Mouse (Mus musculus) liver, embryonic 15.5 days (tissue): Measurements from ENCODE around the gene Sgk2. TPM values are rescaled to one million over a fixed set of nuclear protein-coding genes. Genes with fewer than 3 reads are reported as not detected.

Experiments used
- ATAC-seq: fragments of 200-750 bp; cut with Nextera tagmentation; 2 replicates; pipeline ENCODE4 v1.8.0; 2017; ENCODE audit warnings: moderate number of reproducible peaks, mild to moderate bottlenecking, moderate library complexity; ENCODE audit not compliant: insufficient read depth
- H3K27ac ChIP-seq: fragments of 300-500 bp; sonication (generic); replicated peaks from 2 replicates; pipeline ENCODE4 v1.5.1; 2015; ENCODE audit warnings: mild to moderate bottlenecking, inconsistent platforms
- H3K27me3 ChIP-seq: fragments of 300-500 bp; sonication (generic); 2 replicates; pipeline ENCODE4 v1.6.1; 2015; ENCODE audit warnings: mild to moderate bottlenecking, inconsistent platforms
- H3K36me3 ChIP-seq: fragments of 300-500 bp; sonication (generic); replicated peaks from 2 replicates; pipeline ENCODE4 v1.6.1; 2015; ENCODE audit warnings: moderate library complexity, mild to moderate bottlenecking, inconsistent platforms
- H3K4me1 ChIP-seq: fragments of 300-500 bp; sonication (generic); replicated peaks from 2 replicates; pipeline ENCODE4 v1.6.1; 2015; ENCODE audit warnings: inconsistent platforms
- H3K4me2 ChIP-seq: fragments of 300-500 bp; sonication (generic); 2 replicates; pipeline ENCODE4 v1.6.1; 2015; ENCODE audit warnings: moderate library complexity, mild to moderate bottlenecking, inconsistent platforms
- H3K4me3 ChIP-seq: fragments of 300-500 bp; sonication (generic); replicated peaks from 2 replicates; pipeline ENCODE4 v1.5.1; 2015; ENCODE audit warnings: mild to moderate bottlenecking, inconsistent platforms
- H3K9ac ChIP-seq: fragments of 300-500 bp; sonication (generic); 2 replicates; pipeline ENCODE4 v1.6.1; 2015; ENCODE audit warnings: moderate library complexity, mild to moderate bottlenecking, inconsistent platforms
- H3K9me3 ChIP-seq: fragments of 300-500 bp; sonication (generic); replicated peaks from 2 replicates; pipeline ENCODE4 v1.6.1; 2016; ENCODE audit warnings: inconsistent platforms
- WGBS: fragments of 180-500 bp; shearing (Covaris S2); methylation state at CpG from one replicate; pipeline ENCODE4 v1.1.7; 2015; ENCODE audit warnings: mixed read lengths; ENCODE audit not compliant: insufficient replicate concordance; 5-methylcytosine and 5-hydroxymethylcytosine counted together
- polyA plus RNA-seq: library from polyadenylated mRNA; unstranded; fragments of >200 nt; fragmentation: Nextera tagmentation; extraction: Ambion mirVana; gene quantifications from 2 replicates; pipeline ENCODE4 v1.2.1, GENCODE M21; 2015

Gene Sgk2
- polyA plus RNA-seq = 5.4 and 5.8 TPM in 2 replicates

DNA sequence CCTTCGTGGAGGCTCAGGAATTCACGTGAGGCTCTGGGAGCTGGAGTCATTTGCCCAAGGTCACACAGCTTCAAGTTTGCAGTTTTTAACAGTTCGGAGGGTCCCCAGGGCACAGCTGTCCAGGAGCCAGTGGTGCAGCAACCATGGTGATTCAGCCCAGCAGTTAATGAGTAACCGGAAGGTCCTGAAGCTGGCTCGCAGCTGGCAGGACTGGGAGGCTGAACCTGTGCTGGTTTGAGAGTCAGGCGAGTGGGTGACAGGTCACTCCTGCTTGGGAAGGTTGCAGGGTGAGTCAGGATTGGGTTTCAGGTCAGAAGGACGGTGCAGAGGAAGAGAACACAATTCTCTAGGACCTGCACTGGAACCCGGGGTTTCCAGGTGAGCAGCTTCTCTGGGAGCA is at the start of gene Sgk2:
TSS of gene Sgk2 (plus strand) at position 113 of the 400 bp plus-strand sequence.
- H3K4me3 ChIP-seq = peak within 1 kb of the TSS; percentile 18
- H3K9ac ChIP-seq = no peak within 1 kb of the TSS
- H3K9me3 ChIP-seq = no peaks in the 10 kb centered on the region
- H3K36me3 ChIP-seq = no peaks in the 10 kb centered on the region
- H3K27ac ChIP-seq = peak within 1 kb of the TSS; percentile 29
- ATAC-seq = peak; percentile 74
- 0 out of 2 replicates have a peak, but pooled peaks cover 6% of the 10 kb centered on the region for H3K4me1 ChIP-seq
- no peaks in the 10 kb centered on the region for H3K27me3 ChIP-seq
- no peak within 1 kb of the TSS for H3K4me2 ChIP-seq
- WGBS = 39% methylated on average over 8 of the region's 8 CpGs

- H3K27ac ChIP-seq = no peak overlapping the region
- peaks cover 43% of the 10 kb centered on the region for H3K27me3 ChIP-seq
- no peaks in the 10 kb centered on the region for H3K9me3 ChIP-seq
- no peak for ATAC-seq
- H3K9ac ChIP-seq = no peak overlapping the region
- peaks cover 18% of the 10 kb centered on the region for H3K4me1 ChIP-seq
- H3K4me2 ChIP-seq = no peak overlapping the region
- WGBS = 46% methylated on average over 1 of the region's 1 CpGs
- peaks cover 66% of the 10 kb centered on the region for H3K36me3 ChIP-seq
- no peak overlapping the region for H3K4me3 ChIP-seq
Observed at GRCm38 (mm10) chr2:162939562-162939961, 47.6 kb upstream of the Sgk2 start.

GRCm38 (mm10) chr2:162943148-162943846 is 43.8 kb upstream of the Sgk2 start, which contains the start of gene L3mbtl1:
L3mbtl1 (plus strand) TSS chr2:162943472.
- no peak for ATAC-seq
- Histone ChIP-seq H3K9ac (no peak within 1 kb of the TSS), H3K36me3 (peaks cover 31% of the 10 kb centered on the region), H3K9me3 (no peaks in the 10 kb centered on the region), H3K4me2 (peak within 1 kb of the TSS; percentile 68), H3K4me3 (peak within 1 kb of the TSS; percentile 48), H3K27ac (no peak within 1 kb of the TSS), H3K4me1 (peaks cover 20% of the 10 kb centered on the region), H3K27me3 (peaks cover 50% of the 10 kb centered on the region)
- WGBS = under 1% methylated on average over 40 of the region's 40 CpGs

- peak overlapping the region; percentile 68 for H3K4me2 ChIP-seq
- WGBS = 6% methylated on average over 11 of the region's 11 CpGs
- no peak overlapping the region for H3K9ac ChIP-seq
- no peak for ATAC-seq
- no peaks in the 10 kb centered on the region for H3K9me3 ChIP-seq
- H3K4me3 ChIP-seq = no peak overlapping the region
- H3K36me3 ChIP-seq = peaks cover 25% of the 10 kb centered on the region
- peaks cover 50% of the 10 kb centered on the region for H3K27me3 ChIP-seq
- H3K4me1 ChIP-seq = peaks cover 22% of the 10 kb centered on the region
- no peak overlapping the region for H3K27ac ChIP-seq
Observed at GRCm38 (mm10) chr2:162943931-162944330, 43.2 kb upstream of the Sgk2 start.

GRCm38 (mm10) chr2:162946964-162947363 is 40.2 kb upstream of the Sgk2 start:
- ATAC-seq = no peak
- no peaks in the 10 kb centered on the region for H3K9me3 ChIP-seq
- WGBS = 73% methylated on average over 5 of the region's 5 CpGs
- H3K9ac ChIP-seq = no peak overlapping the region
- peaks cover 32% of the 10 kb centered on the region for H3K27me3 ChIP-seq
- H3K4me3 ChIP-seq = no peak overlapping the region
- no peak overlapping the region for H3K4me2 ChIP-seq
- no peaks in the 10 kb centered on the region for H3K36me3 ChIP-seq
- H3K4me1 ChIP-seq = peaks cover 18% of the 10 kb centered on the region
- H3K27ac ChIP-seq = no peak overlapping the region

DNA sequence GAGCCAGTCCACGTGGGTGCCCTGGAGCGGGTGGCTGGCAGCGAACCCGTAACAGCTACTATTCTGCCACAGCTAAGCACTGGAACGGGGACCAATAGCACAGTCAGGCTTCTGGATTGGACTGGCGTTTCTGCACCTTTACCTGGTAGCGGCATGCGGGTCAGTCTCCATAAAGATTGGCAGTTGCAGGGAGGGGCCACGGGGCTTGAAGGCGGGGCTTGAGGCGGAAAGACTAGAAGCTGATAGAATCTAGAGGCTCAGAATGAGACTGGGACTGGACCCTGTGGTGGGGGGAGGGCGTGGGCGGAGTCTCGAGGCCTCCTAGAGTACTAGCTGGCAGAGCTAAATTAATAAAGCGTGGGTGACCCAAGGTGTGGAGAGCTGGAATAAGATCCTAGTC is 39.4 kb upstream of the Sgk2 start:
- Histone ChIP-seq H3K4me1 (peaks cover 18% of the 10 kb centered on the region), H3K9ac (no peak overlapping the region), H3K27me3 (peaks cover 25% of the 10 kb centered on the region), H3K4me3 (peak overlapping the region; percentile 27), H3K4me2 (peak overlapping the region; percentile 55), H3K9me3 (no peaks in the 10 kb centered on the region), H3K27ac (no peak overlapping the region), H3K36me3 (no peaks in the 10 kb centered on the region)
- WGBS = 34% methylated on average over 15 of the region's 15 CpGs
- peak; percentile 30; the same call in 1 of the 2 replicates for ATAC-seq

DNA sequence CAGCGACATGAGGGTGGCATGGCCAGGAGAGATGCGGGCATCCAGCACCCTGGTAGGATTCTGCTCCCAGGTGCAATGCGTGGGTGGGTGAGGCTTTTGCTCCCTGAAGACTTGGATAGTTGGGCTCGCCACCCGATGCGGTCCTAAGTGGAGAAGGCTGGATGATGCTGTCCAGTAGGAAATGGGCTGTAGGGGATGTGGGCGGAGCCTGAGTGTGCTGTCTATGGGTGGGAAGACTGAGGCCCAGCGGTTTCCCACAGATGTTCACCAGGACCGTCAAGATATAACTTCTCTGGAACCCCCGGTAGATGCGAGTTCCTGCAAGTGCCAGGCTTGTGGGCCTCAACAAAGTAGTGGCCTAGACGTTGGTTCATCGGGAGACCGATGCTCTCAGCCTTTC is 38.9 kb upstream of the Sgk2 start:
- peak overlapping the region; percentile 55 for H3K4me2 ChIP-seq
- H3K4me3 ChIP-seq = peak overlapping the region; percentile 27
- peaks cover 20% of the 10 kb centered on the region for H3K27me3 ChIP-seq
- no peaks in the 10 kb centered on the region for H3K9me3 ChIP-seq
- peaks cover 15% of the 10 kb centered on the region for H3K4me1 ChIP-seq
- H3K36me3 ChIP-seq = no peaks in the 10 kb centered on the region
- H3K27ac ChIP-seq = no peak overlapping the region
- 0 out of 2 replicates have a peak, but pooled peaks have one; percentile 36 for ATAC-seq
- 49% methylated on average over 14 of the region's 14 CpGs for WGBS
- no peak overlapping the region for H3K9ac ChIP-seq

- Histone ChIP-seq H3K9ac (no peak overlapping the region), H3K9me3 (no peaks in the 10 kb centered on the region), H3K27me3 (no peaks in the 10 kb centered on the region), H3K27ac (no peak overlapping the region), H3K4me3 (no peak overlapping the region), H3K4me2 (no peak overlapping the region), H3K36me3 (no peaks in the 10 kb centered on the region), H3K4me1 (peaks cover 10% of the 10 kb centered on the region)
- no peak for ATAC-seq
- 75% methylated on average over 2 of the region's 2 CpGs for WGBS
Observed at GRCm38 (mm10) chr2:162950776-162951175, 36.4 kb upstream of the Sgk2 start.

DNA sequence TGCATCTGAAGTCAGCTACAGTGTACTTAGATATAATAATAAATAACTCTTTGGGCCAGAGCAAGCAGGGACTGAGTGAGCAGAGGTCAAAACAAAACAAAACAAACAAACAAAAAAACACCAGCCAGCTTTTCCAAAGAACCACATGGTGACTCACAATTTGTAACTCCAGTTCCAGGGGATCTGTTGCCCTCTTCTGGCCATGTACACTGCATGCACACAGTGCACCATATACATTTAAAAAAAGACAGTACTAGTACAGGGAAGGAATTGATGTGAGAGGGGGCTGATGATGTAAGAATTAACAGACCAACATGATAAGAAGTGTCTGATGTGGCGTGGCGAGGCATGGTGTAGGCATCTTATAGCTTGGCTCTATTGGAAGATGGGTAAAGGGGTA is 30.3 kb upstream of the Sgk2 start:
- no peak overlapping the region for H3K4me2 ChIP-seq
- no peak overlapping the region for H3K9ac ChIP-seq
- no peaks in the 10 kb centered on the region for H3K4me1 ChIP-seq
- no peak overlapping the region for H3K4me3 ChIP-seq
- H3K9me3 ChIP-seq = no peaks in the 10 kb centered on the region
- H3K36me3 ChIP-seq = no peaks in the 10 kb centered on the region
- no peak for ATAC-seq
- no peaks in the 10 kb centered on the region for H3K27me3 ChIP-seq
- H3K27ac ChIP-seq = no peak overlapping the region
- WGBS = 77% methylated on average over 2 of the region's 2 CpGs

DNA sequence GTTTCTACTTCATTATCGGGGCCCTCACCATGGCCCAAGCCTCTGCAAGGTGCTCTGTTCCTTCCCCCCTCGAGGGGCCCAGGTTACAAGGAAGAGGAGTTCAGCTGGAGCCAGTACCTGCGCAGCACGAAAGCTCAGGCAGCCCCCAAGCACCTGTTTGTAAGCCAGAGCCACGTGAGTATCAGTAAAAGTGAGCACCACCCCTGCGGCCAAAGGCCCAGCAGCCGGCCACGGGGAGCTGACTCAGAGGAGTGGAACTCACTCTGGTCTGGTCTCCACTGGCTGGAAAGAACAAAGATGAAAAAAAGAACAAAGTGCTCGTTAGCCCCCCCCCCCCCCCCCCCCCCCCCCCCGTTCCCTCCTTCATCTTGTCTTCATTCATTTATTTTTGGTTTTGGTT is 25.8 kb upstream of the Sgk2 start:
- no peaks in the 10 kb centered on the region for H3K27me3 ChIP-seq
- no peak overlapping the region for H3K4me2 ChIP-seq
- H3K4me3 ChIP-seq = no peak overlapping the region
- H3K36me3 ChIP-seq = no peaks in the 10 kb centered on the region
- no peaks in the 10 kb centered on the region for H3K9me3 ChIP-seq
- H3K4me1 ChIP-seq = no peaks in the 10 kb centered on the region
- no peak for ATAC-seq
- no peak overlapping the region for H3K27ac ChIP-seq
- 59% methylated on average over 9 of the region's 10 CpGs for WGBS
- H3K9ac ChIP-seq = no peak overlapping the region

DNA sequence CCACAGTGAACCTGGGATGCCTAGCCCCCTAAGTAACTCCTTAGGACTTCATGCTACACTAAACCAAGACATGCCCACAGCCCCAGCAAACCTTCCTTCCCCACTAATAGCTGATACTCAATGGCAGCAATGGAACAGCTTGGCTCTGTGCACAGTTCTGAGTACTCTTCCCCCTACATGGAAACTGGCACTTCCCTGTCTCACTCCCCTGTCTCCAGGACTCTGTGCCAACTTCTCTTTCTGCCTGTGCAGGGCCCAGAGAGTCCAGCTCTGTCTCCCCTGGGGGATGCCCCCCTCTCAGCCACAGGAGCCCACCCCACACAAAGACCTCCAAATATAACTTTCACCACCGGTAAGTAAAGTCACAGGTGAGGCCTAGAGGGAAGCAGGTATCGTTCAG is 20.4 kb upstream of the Sgk2 start:
- no peaks in the 10 kb centered on the region for H3K27me3 ChIP-seq
- no peaks in the 10 kb centered on the region for H3K9me3 ChIP-seq
- no peak overlapping the region for H3K9ac ChIP-seq
- no peak overlapping the region for H3K4me2 ChIP-seq
- no peak overlapping the region for H3K27ac ChIP-seq
- no peak for ATAC-seq
- no peaks in the 10 kb centered on the region for H3K4me1 ChIP-seq
- no peak overlapping the region for H3K4me3 ChIP-seq
- H3K36me3 ChIP-seq = no peaks in the 10 kb centered on the region
- 64% methylated on average over 2 of the region's 2 CpGs for WGBS
